Mouse (Mus musculus) CD4-positive, CD25-positive, alpha-beta regulatory T cell, adult 2 months (primary cell): Measurements from ENCODE around the gene Gm5767.

ENCODE experiments used
- DNase-seq: peaks from one replicate; pipeline ENCODE4 v3.0.0-alpha.2; 2012; ENCODE audit warnings: low read depth, low spot score

The Gm5767 gene

GRCm38 (mm10) chr16:8680470-8680869 is at the start of gene Gm5767:
TSS of gene Gm5767 (plus strand) at chr16:8680770.
- no peak for DNase-seq

GRCm38 (mm10) chr16:8631428-8631827 is 49.1 kb upstream of the Gm5767 start:
- DNase-seq, result no peak

GRCm38 (mm10) chr16:8636867-8637216 is 43.7 kb upstream of the Gm5767 start:
- no peak for DNase-seq

- peak; percentile 90 for DNase-seq
These were observed 43.1 kb upstream of the Gm5767 start, which contains the start of the genes Pmm2 and Tmem186 for GRCm38 (mm10) chr16:8637217-8638051. TSS of gene Pmm2 (plus strand) at chr16:8637674. TSS of gene Tmem186 (minus strand) at chr16:8637712.

- DNase-seq, result no peak
These were observed 42.4 kb upstream of the Gm5767 start for GRCm38 (mm10) chr16:8638131-8638530.

- DNase-seq, result peak; percentile 49
These were observed 40.9 kb upstream of the Gm5767 start for GRCm38 (mm10) chr16:8639466-8640191.

GRCm38 (mm10) chr16:8643855-8644254 is 36.7 kb upstream of the Gm5767 start:
- peak; percentile 74 for DNase-seq

GRCm38 (mm10) chr16:8645546-8645945 is 35.0 kb upstream of the Gm5767 start:
- DNase-seq, result no peak

GRCm38 (mm10) chr16:8650007-8650406 is 30.6 kb upstream of the Gm5767 start:
- no peak for DNase-seq

- DNase-seq, result no peak
These were observed 25.5 kb upstream of the Gm5767 start for GRCm38 (mm10) chr16:8655108-8655507.

GRCm38 (mm10) chr16:8655599-8655998 is 25.0 kb upstream of the Gm5767 start:
- peak; percentile 20 for DNase-seq

GRCm38 (mm10) chr16:8656256-8656655 is 24.3 kb upstream of the Gm5767 start:
- no peak for DNase-seq

- no peak for DNase-seq
These were observed 22.2 kb upstream of the Gm5767 start for GRCm38 (mm10) chr16:8658349-8658748.

GRCm38 (mm10) chr16:8658764-8659163 is 21.8 kb upstream of the Gm5767 start:
- no peak for DNase-seq

- DNase-seq, result no peak
These were observed 17.5 kb upstream of the Gm5767 start for GRCm38 (mm10) chr16:8663022-8663421.

GRCm38 (mm10) chr16:8663606-8664539 is 16.7 kb upstream of the Gm5767 start:
- no peak for DNase-seq

GRCm38 (mm10) chr16:8665367-8665766 is 15.2 kb upstream of the Gm5767 start:
- no peak for DNase-seq

- no peak for DNase-seq
These were observed 14.1 kb upstream of the Gm5767 start for GRCm38 (mm10) chr16:8666452-8666851.

GRCm38 (mm10) chr16:8667261-8667660 is 13.3 kb upstream of the Gm5767 start:
- DNase-seq, result no peak

- DNase-seq, result no peak
These were observed 12.8 kb upstream of the Gm5767 start for GRCm38 (mm10) chr16:8667814-8668213.

GRCm38 (mm10) chr16:8668386-8668785 is 12.2 kb upstream of the Gm5767 start:
- no peak for DNase-seq

- no peak for DNase-seq
These were observed 11.1 kb upstream of the Gm5767 start for GRCm38 (mm10) chr16:8669432-8669831.
